ENCODE assay signal across 16 mouse cellular contexts in genomic region chr7:144258332-144258731, GRCm38 (mm10).
"Had no signal": no experiment of that assay in that cellular context is flagged by ENCODE, and none has a peak within 500 bp of the region (broad histone marks: within the 10 kb centered on the region; RNA-seq: fewer than 3 reads in every experiment).

No protein-coding gene starts in this region.

- H3K4me3 ChIP-seq: layer of hippocampus, adult 2 months; limb, embryonic 12.5 days; liver, embryonic 13.5 days; lung, embryonic 15.5 days; megakaryocyte, embryonic 14.5 days; midbrain, embryonic 12.5 days; stomach, embryonic 15.5 days had no signal

- DNase-seq: kidney, postnatal 10 days; kidney, postnatal 4 days; liver; liver, embryonic 13.5 days; liver, postnatal 0 days; lung, postnatal 14 days; right cerebral cortex, postnatal 4 days; spleen, adult 18-20 months; thymus, postnatal 36 days had no signal

- H3K9me3 ChIP-seq: limb, embryonic 12.5 days; liver, embryonic 13.5 days; lung, embryonic 15.5 days; megakaryocyte, embryonic 14.5 days; midbrain, embryonic 12.5 days; stomach, embryonic 15.5 days had no signal

- ATAC-seq: liver, postnatal 0 days had no signal

- H3K9ac ChIP-seq: limb, embryonic 12.5 days; liver, embryonic 13.5 days; liver, postnatal 0 days; lung, embryonic 15.5 days; midbrain, embryonic 12.5 days; stomach, embryonic 15.5 days had no signal

- H3K27ac ChIP-seq: layer of hippocampus, adult 2 months; limb, embryonic 12.5 days; liver, embryonic 13.5 days; lung, embryonic 15.5 days; macrophage; midbrain, embryonic 12.5 days; stomach, embryonic 15.5 days had no signal

- H3K27me3 ChIP-seq: liver, embryonic 13.5 days; lung, embryonic 15.5 days; midbrain, embryonic 12.5 days; stomach, embryonic 15.5 days had no signal

- H3K4me2 ChIP-seq: limb, embryonic 12.5 days; liver, embryonic 13.5 days; lung, embryonic 15.5 days; midbrain, embryonic 12.5 days; stomach, embryonic 15.5 days had no signal

- H3K36me3 ChIP-seq: limb, embryonic 12.5 days; liver, embryonic 13.5 days; lung, embryonic 15.5 days; midbrain, embryonic 12.5 days; stomach, embryonic 15.5 days had no signal

- H3K4me1 ChIP-seq: limb, embryonic 12.5 days; liver, embryonic 13.5 days; lung, embryonic 15.5 days; stomach, embryonic 15.5 days had no signal
